Mouse (Mus musculus) forebrain, embryonic 15.5 days (tissue): ENCODE data around the gene Dlg1. TPM values are rescaled to one million over a fixed set of nuclear protein-coding genes. Genes with fewer than 3 reads are reported as not detected.
"Not testable (repeated sequence)": the region's sequence is repeated elsewhere in the genome, so short reads cannot be mapped to it uniquely, and the experiment has no call there.

Experiments used
- ATAC-seq: fragments of 200-750 bp; cut with Nextera tagmentation; replicated peaks from 2 replicates; pipeline ENCODE4 v1.8.0; 2017; ENCODE audit warnings: mild to moderate bottlenecking, moderate TSS enrichment, moderate library complexity
- H3K27ac ChIP-seq: fragments of 300-500 bp; sonication (generic); replicated peaks from 2 replicates; pipeline ENCODE4 v1.5.1; 2015; ENCODE audit warnings: mild to moderate bottlenecking, inconsistent platforms
- H3K27me3 ChIP-seq: fragments of 300-500 bp; sonication (generic); 2 replicates; pipeline ENCODE4 v1.6.1; 2015; ENCODE audit warnings: inconsistent platforms
- H3K36me3 ChIP-seq: fragments of 300-500 bp; sonication (generic); 2 replicates; pipeline ENCODE4 v1.6.1; 2015; ENCODE audit warnings: mild to moderate bottlenecking, inconsistent platforms
- H3K4me1 ChIP-seq: fragments of 300-500 bp; sonication (generic); 2 replicates; pipeline ENCODE4 v1.6.1; 2015; ENCODE audit warnings: inconsistent platforms
- H3K4me2 ChIP-seq: fragments of 300-500 bp; sonication (generic); replicated peaks from 2 replicates; pipeline ENCODE4 v1.6.1; 2015; ENCODE audit warnings: mild to moderate bottlenecking, inconsistent platforms
- H3K4me3 ChIP-seq: fragments of 300-500 bp; sonication (generic); 2 replicates; pipeline ENCODE4 v1.5.1; 2015; ENCODE audit warnings: mild to moderate bottlenecking, inconsistent platforms
- H3K9ac ChIP-seq: fragments of 300-500 bp; sonication (generic); replicated peaks from 2 replicates; pipeline ENCODE4 v1.6.1; 2015; ENCODE audit warnings: mild to moderate bottlenecking, inconsistent platforms
- H3K9me3 ChIP-seq: fragments of 300-500 bp; sonication (generic); 2 replicates; pipeline ENCODE4 v1.6.1; 2016; ENCODE audit warnings: inconsistent platforms
- WGBS: fragments of 180-500 bp; shearing (Covaris S2); methylation state at CpG from one replicate; pipeline ENCODE4 v1.1.7; 2015; ENCODE audit warnings: mixed read lengths; 5-methylcytosine and 5-hydroxymethylcytosine counted together
- polyA plus RNA-seq: library from polyadenylated mRNA; unstranded; fragments of >200 nt; fragmentation: Nextera tagmentation; extraction: Ambion mirVana; gene quantifications from 2 replicates; pipeline ENCODE4 v1.2.1, GENCODE M21; 2015

Gene Dlg1
- polyA plus RNA-seq, 1 experiment from 2014 or later, result 20.9 TPM

GRCm38 (mm10) chr16:31696367-31696766, 33.1 kb downstream of the Dlg1 start:
- Histone ChIP-seq H3K9ac (no peak overlapping the region), H3K4me2 (no peak overlapping the region), H3K27ac (no peak overlapping the region), H3K4me1 (peaks cover 25% of the 10 kb centered on the region), H3K27me3 (no peaks in the 10 kb centered on the region), H3K36me3 (no peaks in the 10 kb centered on the region), H3K9me3 (no peaks in the 10 kb centered on the region), H3K4me3 (no peak overlapping the region)
- ATAC-seq, result no peak
- WGBS, result 75% methylated on average over 6 of the region's 6 CpGs

- Histone ChIP-seq H3K27me3 (no peaks in the 10 kb centered on the region), H3K36me3 (no peaks in the 10 kb centered on the region), H3K9ac (no peak overlapping the region), H3K27ac (no peak overlapping the region), H3K4me2 (no peak overlapping the region), H3K4me1 (peaks cover 25% of the 10 kb centered on the region), H3K9me3 (no peaks in the 10 kb centered on the region), H3K4me3 (no peak overlapping the region)
- WGBS, result 79% methylated on average over 4 of the region's 4 CpGs
- no peak for ATAC-seq
These were observed 34.1 kb downstream of the Dlg1 start for GRCm38 (mm10) chr16:31697341-31697740.

- Histone ChIP-seq H3K9me3 (no peaks in the 10 kb centered on the region), H3K9ac (no peak overlapping the region), H3K4me3 (no peak overlapping the region), H3K27ac (no peak overlapping the region), H3K36me3 (no peaks in the 10 kb centered on the region), H3K4me2 (no peak overlapping the region), H3K4me1 (no peaks in the 10 kb centered on the region; the same call in 1 of the 2 replicates), H3K27me3 (no peaks in the 10 kb centered on the region)
- WGBS, result 20% methylated on average over 2 of the region's 2 CpGs
- ATAC-seq, result no peak
These were observed 42.0 kb downstream of the Dlg1 start for GRCm38 (mm10) chr16:31705213-31705612.

- 95% methylated on average over 3 of the region's 3 CpGs for WGBS
These were observed 42.7 kb downstream of the Dlg1 start for GRCm38 (mm10) chr16:31705904-31706303.

GRCm38 (mm10) chr16:31707326-31707725, 44.1 kb downstream of the Dlg1 start:
- Histone ChIP-seq H3K27me3 (no peaks in the 10 kb centered on the region), H3K4me2 (no peak overlapping the region), H3K36me3 (no peaks in the 10 kb centered on the region), H3K4me1 (no peaks in the 10 kb centered on the region; the same call in 1 of the 2 replicates), H3K4me3 (no peak overlapping the region), H3K27ac (no peak overlapping the region), H3K9me3 (no peaks in the 10 kb centered on the region), H3K9ac (no peak overlapping the region)
- 77% methylated on average over 3 of the region's 3 CpGs for WGBS
- no peak for ATAC-seq

More at GRCm38 (mm10) chr16:31705904-31706303, 42.7 kb downstream of the Dlg1 start:
- no peak overlapping the region for H3K9ac ChIP-seq
- no peak overlapping the region for H3K27ac ChIP-seq
- H3K4me1 ChIP-seq, result no peaks in the 10 kb centered on the region; the same call in 1 of the 2 replicates
- ATAC-seq, result no peak
- H3K4me3 ChIP-seq, result no peak overlapping the region
- no peak overlapping the region for H3K4me2 ChIP-seq
- H3K36me3 ChIP-seq, result no peaks in the 10 kb centered on the region
- no peaks in the 10 kb centered on the region for H3K9me3 ChIP-seq
- H3K27me3 ChIP-seq, result no peaks in the 10 kb centered on the region

- no peak for ATAC-seq
- Histone ChIP-seq H3K9me3 (0 out of 2 replicates have a peak, but pooled peaks cover 4% of the 10 kb centered on the region), H3K4me3 (no peak overlapping the region), H3K27ac (no peak overlapping the region), H3K9ac (no peak overlapping the region), H3K4me1 (no peaks in the 10 kb centered on the region), H3K4me2 (no peak overlapping the region), H3K36me3 (no peaks in the 10 kb centered on the region), H3K27me3 (no peaks in the 10 kb centered on the region)
- WGBS, result 98% methylated on average over 1 of the region's 1 CpGs
These were observed 59.7 kb downstream of the Dlg1 start for GRCm38 (mm10) chr16:31722991-31723390.

- Histone ChIP-seq H3K27ac (no peak overlapping the region), H3K36me3 (no peaks in the 10 kb centered on the region), H3K4me1 (no peaks in the 10 kb centered on the region), H3K4me3 (no peak overlapping the region), H3K9me3 (no peaks in the 10 kb centered on the region), H3K27me3 (no peaks in the 10 kb centered on the region), H3K4me2 (no peak overlapping the region), H3K9ac (no peak overlapping the region)
- ATAC-seq, result 0 out of 2 replicates have a peak, but pooled peaks have one; percentile 38
- WGBS, result 13% methylated on average over 1 of the region's 1 CpGs
These were observed 60.9 kb downstream of the Dlg1 start for GRCm38 (mm10) chr16:31724121-31724520.

GRCm38 (mm10) chr16:31724818-31725217, 61.6 kb downstream of the Dlg1 start:
- Histone ChIP-seq H3K9me3 (no peaks in the 10 kb centered on the region), H3K27me3 (no peaks in the 10 kb centered on the region), H3K4me3 (no peak overlapping the region), H3K4me1 (no peaks in the 10 kb centered on the region), H3K9ac (no peak overlapping the region), H3K27ac (no peak overlapping the region), H3K36me3 (no peaks in the 10 kb centered on the region), H3K4me2 (no peak overlapping the region)
- ATAC-seq, result no peak
- WGBS, result 88% methylated on average over 4 of the region's 4 CpGs

- ATAC-seq, result not testable (repeated sequence)
These were observed 67.7 kb downstream of the Dlg1 start for GRCm38 (mm10) chr16:31730971-31731370.

GRCm38 (mm10) chr16:31737081-31737480, 73.8 kb downstream of the Dlg1 start:
- H3K4me1 ChIP-seq, result no peaks in the 10 kb centered on the region
- 98% methylated on average over 4 of the region's 4 CpGs for WGBS
- no peaks in the 10 kb centered on the region for H3K9me3 ChIP-seq
- H3K9ac ChIP-seq, result no peak overlapping the region
- ATAC-seq, result no peak
- H3K36me3 ChIP-seq, result no peaks in the 10 kb centered on the region; the same call in 1 of the 2 replicates
- no peak overlapping the region for H3K27ac ChIP-seq
- H3K4me3 ChIP-seq, result no peak overlapping the region
- H3K4me2 ChIP-seq, result no peak overlapping the region
- H3K27me3 ChIP-seq, result no peaks in the 10 kb centered on the region

More at GRCm38 (mm10) chr16:31730971-31731370, 67.7 kb downstream of the Dlg1 start:
- H3K9me3 ChIP-seq, H3K9ac ChIP-seq, H3K36me3 ChIP-seq, H3K27me3 ChIP-seq, H3K27ac ChIP-seq, H3K4me2 ChIP-seq, H3K4me3 ChIP-seq, H3K4me1 ChIP-seq: not testable (repeated sequence)
- WGBS, result 100% methylated on average over 1 of the region's 1 CpGs

GRCm38 (mm10) chr16:31737761-31738160, 74.5 kb downstream of the Dlg1 start:
- Histone ChIP-seq H3K4me1 (no peaks in the 10 kb centered on the region), H3K27me3 (no peaks in the 10 kb centered on the region), H3K4me3 (no peak overlapping the region), H3K27ac (no peak overlapping the region), H3K36me3 (no peaks in the 10 kb centered on the region; the same call in 1 of the 2 replicates), H3K9me3 (no peaks in the 10 kb centered on the region), H3K4me2 (no peak overlapping the region), H3K9ac (no peak overlapping the region)
- 61% methylated on average over 3 of the region's 3 CpGs for WGBS
- ATAC-seq, result no peak

GRCm38 (mm10) chr16:31740271-31740670, 77.0 kb downstream of the Dlg1 start:
- WGBS, result 65% methylated on average over 8 of the region's 8 CpGs
- H3K36me3 ChIP-seq, result peaks cover 4% of the 10 kb centered on the region; the same call in 1 of the 2 replicates

GRCm38 (mm10) chr16:31740704-31741103, 77.5 kb downstream of the Dlg1 start:
- no peak for ATAC-seq
- 83% methylated on average over 5 of the region's 5 CpGs for WGBS
- no peaks in the 10 kb centered on the region for H3K9me3 ChIP-seq
- H3K27me3 ChIP-seq, result no peaks in the 10 kb centered on the region
- no peak overlapping the region for H3K9ac ChIP-seq
- no peak overlapping the region for H3K27ac ChIP-seq
- H3K4me3 ChIP-seq, result no peak overlapping the region
- H3K4me1 ChIP-seq, result no peaks in the 10 kb centered on the region
- peaks cover 4% of the 10 kb centered on the region; the same call in 1 of the 2 replicates for H3K36me3 ChIP-seq
- H3K4me2 ChIP-seq, result no peak overlapping the region

More at GRCm38 (mm10) chr16:31740271-31740670, 77.0 kb downstream of the Dlg1 start:
- Histone ChIP-seq H3K4me3 (no peak overlapping the region), H3K9me3 (no peaks in the 10 kb centered on the region), H3K4me1 (no peaks in the 10 kb centered on the region), H3K27me3 (no peaks in the 10 kb centered on the region), H3K9ac (no peak overlapping the region), H3K4me2 (no peak overlapping the region), H3K27ac (no peak overlapping the region)
- no peak for ATAC-seq
